In the genomic region with DNA sequence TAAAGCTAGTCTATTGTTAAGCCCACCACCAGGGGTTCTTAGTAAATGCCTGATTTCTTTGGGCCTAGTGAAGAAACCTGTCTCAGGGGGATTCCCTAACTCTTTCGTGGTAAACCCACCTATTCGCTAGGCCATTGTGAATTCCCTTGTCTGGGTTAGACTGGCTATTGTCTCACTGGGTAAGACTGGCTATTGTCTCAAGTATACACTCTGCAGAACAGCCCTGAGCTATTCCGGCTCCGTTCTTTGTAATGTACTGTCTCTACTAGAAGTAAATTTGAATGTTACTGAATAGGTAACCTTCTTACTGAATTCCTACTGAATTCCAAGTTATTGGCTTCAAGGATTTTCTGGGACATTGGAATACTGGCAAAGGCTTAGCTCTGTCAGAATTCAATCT, we compare ENCODE assay signal across 7 mouse cellular contexts.
DNase-seq lines count a peak whose midpoint lies in the region; TF ChIP-seq lines count a peak whose summit lies in the region.
"Not testable (repeated sequence)": the region's sequence is repeated elsewhere in the genome, so short reads cannot be mapped to it uniquely, and the experiment has no call there.

No protein-coding gene starts in this region.

- not testable (repeated sequence) for H3K4me3 ChIP-seq in ES-Bruce4 (ENCODE audit: low read depth, low read length); heart, embryonic 10.5 days
- H3K4me3 ChIP-seq in ES-E14 (ENCODE audit: insufficient read depth in 1 of 2, low read depth in 1 of 2, low read length in 2 of 2, poor library complexity in 1 of 2, severe bottlenecking in 1 of 2): 0 out of 4 replicates have a peak overlapping the region, but pooled peaks of 1 of the 2 experiments have one; percentile 4

- peak; percentile 94 for DNase-seq in ES-CJ7 (ENCODE audit: low read depth, low spot score)
- DNase-seq in ES-E14 (ENCODE audit: low read depth, low spot score): peak; percentile 73
- peak; percentile 97 for DNase-seq in R1 (ENCODE audit: low read depth, low spot score)
- peak; percentile 14 for DNase-seq in WW6 (ENCODE audit: low read depth, low spot score)
- DNase-seq in ZHBTc4 (ENCODE audit: low read depth, low spot score): peak; percentile 92
- peak; percentile 5 for DNase-seq in heart, embryonic 10.5 days (ENCODE audit: low spot score)

- TF ChIP-seq EP300 in ES-Bruce4 (IDR thresholded peaks at IDR 0.05; ENCODE audit: insufficient read depth, low read depth, low read length): not testable (repeated sequence)

- H3K9me3 ChIP-seq in ES-Bruce4 (replicated peaks; ENCODE audit: control insufficient read depth, insufficient read depth, low read length, poor library complexity, severe bottlenecking); ES-E14 (ENCODE audit: control insufficient read depth, insufficient read depth, low read depth, low read length); heart, embryonic 10.5 days: not testable (repeated sequence)

- not testable (repeated sequence) for TF ChIP-seq POLR2A in ES-Bruce4 (IDR thresholded peaks at IDR 0.05; ENCODE audit: insufficient read depth, low read length)

- not testable (repeated sequence) for TF ChIP-seq CTCF in ES-Bruce4 (IDR thresholded peaks at IDR 0.05; ENCODE audit: low read depth, low read length)

- H3K27me3 ChIP-seq in ES-Bruce4 (ENCODE audit: control insufficient read depth, insufficient read depth, low read length, poor library complexity, severe bottlenecking); heart, embryonic 10.5 days (ENCODE audit: insufficient read depth, poor library complexity, severe bottlenecking): not testable (repeated sequence)

- not testable (repeated sequence) for H3K4me1 ChIP-seq in ES-Bruce4 (ENCODE audit: control insufficient read depth, insufficient read depth, low read length); heart, embryonic 10.5 days
- peaks cover 13 to 15% of the 10 kb centered on the region in 2 experiments; a peak in 3 of 4 replicates for H3K4me1 ChIP-seq in ES-E14 (ENCODE audit: control insufficient read depth in 2 of 2, insufficient read depth in 2 of 2, low read length in 2 of 2, poor library complexity in 1 of 2)

- peak overlapping the region; percentile 93 for H3K27ac ChIP-seq in ES-Bruce4 (ENCODE audit: insufficient read depth, low read length)
- peak overlapping the region; percentile 86; the same call in 1 of the 2 replicates for H3K27ac ChIP-seq in ES-E14 (ENCODE audit: insufficient read depth, low read depth, low read length, poor library complexity, severe bottlenecking)
- H3K27ac ChIP-seq in heart, embryonic 10.5 days: not testable (repeated sequence)

- not testable (repeated sequence) for H3K9ac ChIP-seq in ES-Bruce4 (ENCODE audit: low read depth, poor library complexity, severe bottlenecking); ES-E14 (ENCODE audit: insufficient read depth, low read depth, low read length, poor library complexity, severe bottlenecking)

- in situ Hi-C loops in ES-E14 (cut with MboI; ENCODE audit: low sequenced_read_pairs in 2 of 2, unreplicated experiment in 2 of 2): not testable (repeated sequence)

- 90% methylated on average over 4 of the region's 4 CpGs for WGBS in heart, embryonic 10.5 days

- H3K36me3 ChIP-seq in ES-Bruce4 (ENCODE audit: control insufficient read depth, insufficient read depth, low read length, poor library complexity, severe bottlenecking); ES-E14 (ENCODE audit: control insufficient read depth, insufficient read depth, low read length, poor library complexity, severe bottlenecking); heart, embryonic 10.5 days: not testable (repeated sequence)

Comparison
In these comparisons a context has a peak if more than half of its experiments do, and no peak if none do; other contexts are left out.
1. DNase-seq: peak in every context shown above with its lines; median percentile 97 in R1; 94 in ES-CJ7; 92 in ZHBTc4; 73 in ES-E14; 14 in WW6; 5 in heart, embryonic 10.5 days.